Mouse (Mus musculus) erythroblast, adult 5-6 weeks (primary cell): ENCODE measurements around the gene Bbx. TPM values are rescaled to one million over a fixed set of nuclear protein-coding genes. Genes with fewer than 3 reads are reported as not detected.
A peak's percentile ranks its signal among the peaks of the same experiment; 100 is the strongest.

ENCODE experiments used
- ATAC-seq: replicated peaks from 2 replicates; pipeline ENCODE4 v1.8.0; 2016; ENCODE audit warnings: moderate number of reproducible peaks, mild to moderate bottlenecking, moderate TSS enrichment, inconsistent platforms; ENCODE audit not compliant: poor library complexity, low FRiP score, severe bottlenecking
- total RNA-seq, 2 experiments: library from RNA; stranded (forward) in 1 of 2; stranded (reverse) in 1 of 2; fragments of 150-400 nt in 1 of 2; fragments of 200-764, 138-1000 nt in 1 of 2; gene quantifications; 2 replicates each; pipeline versions ENCODE4 v1.2.3 to v1.2.4; 2015 to 2017; ENCODE audit warnings: low replicate concordance in 2 of 2

Gene Bbx
- total RNA-seq (2015; ENCODE audit: low replicate concordance) (4.6 and 5.2 TPM in 2 replicates), total RNA-seq (2017; ENCODE audit: low replicate concordance) (5.3 and 6.1 TPM in 2 replicates)

DNA sequence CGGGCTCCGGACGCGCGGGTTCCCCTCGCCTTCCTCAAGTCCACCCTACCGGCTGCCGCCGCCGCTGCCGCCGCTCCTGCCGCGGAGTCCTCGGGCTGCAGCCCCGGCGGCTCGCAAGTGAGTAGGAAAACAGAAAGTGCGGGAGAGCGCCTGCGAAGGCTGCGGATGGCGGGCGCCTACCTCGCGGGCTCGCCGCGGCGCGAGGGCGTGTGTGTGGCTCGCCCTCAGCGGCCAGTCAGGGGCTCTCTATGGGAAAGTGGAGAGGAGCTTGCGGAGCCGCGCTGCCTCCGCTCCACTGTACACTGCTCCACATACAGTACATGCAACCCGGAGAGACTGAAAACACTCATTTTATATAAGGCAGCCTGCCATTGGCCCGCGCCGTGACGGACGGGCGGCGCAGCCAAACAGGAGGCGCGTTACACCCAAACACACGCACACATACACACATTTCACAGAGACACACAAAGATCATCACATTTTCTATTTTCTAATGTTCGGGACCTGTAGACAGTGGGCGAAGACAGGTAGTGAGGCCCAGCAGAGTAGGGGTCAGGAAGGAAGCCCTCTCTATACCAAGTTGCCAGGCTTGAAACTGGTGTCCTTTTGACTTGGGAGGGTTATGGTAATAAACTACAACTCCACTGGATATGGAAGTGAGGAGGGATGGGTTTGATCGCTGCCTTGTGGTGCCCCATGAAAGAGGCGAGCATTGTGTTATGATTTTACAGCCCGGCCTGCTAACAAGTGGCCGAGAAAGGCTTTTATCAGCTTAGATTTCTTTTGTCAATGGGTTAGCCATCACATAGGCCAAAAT is at the start of gene Bbx:
Gene Bbx (minus strand): TSS at position 329 of the 817 bp plus-strand sequence.
- ATAC-seq = peak; percentile 96

DNA sequence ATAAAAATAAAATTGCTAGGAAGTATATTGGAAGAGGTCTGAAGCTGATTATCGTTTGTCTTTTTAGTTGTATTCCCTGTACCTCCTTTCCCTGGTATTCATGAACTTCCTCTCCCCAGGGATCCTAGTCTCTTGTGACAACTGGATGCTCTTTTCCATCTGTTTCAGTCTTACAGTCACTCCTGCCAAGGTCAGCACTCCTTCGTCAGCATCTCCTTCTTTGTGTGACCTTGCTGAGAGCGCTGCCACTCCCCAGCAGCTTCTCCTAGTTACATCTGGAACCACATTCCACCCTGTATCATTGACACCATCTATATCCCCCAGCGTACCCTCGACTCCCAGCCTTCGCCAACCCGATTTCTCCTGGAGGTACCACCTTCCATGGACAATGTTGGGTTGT is 49.7 kb upstream of the Bbx start:
- ATAC-seq = no peak

DNA sequence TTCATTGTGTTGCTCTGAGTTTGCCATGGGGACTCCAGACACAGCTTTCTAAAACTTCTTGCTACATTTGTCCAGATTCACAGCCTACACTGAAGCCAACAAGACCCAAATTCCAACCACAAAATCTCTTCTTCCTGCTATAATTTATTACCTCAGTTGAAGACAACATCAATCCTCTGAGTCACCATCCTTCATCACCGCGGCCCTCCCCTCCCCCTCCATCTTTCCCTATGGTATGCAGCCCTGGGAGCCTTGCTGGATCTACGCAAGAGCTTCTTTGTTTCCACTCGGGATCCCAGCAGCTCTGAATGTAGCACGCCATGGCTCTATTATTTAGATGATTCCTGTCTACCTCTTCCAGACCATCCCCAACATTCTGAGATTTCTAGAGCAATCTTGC is 49.2 kb upstream of the Bbx start:
- ATAC-seq = no peak

DNA sequence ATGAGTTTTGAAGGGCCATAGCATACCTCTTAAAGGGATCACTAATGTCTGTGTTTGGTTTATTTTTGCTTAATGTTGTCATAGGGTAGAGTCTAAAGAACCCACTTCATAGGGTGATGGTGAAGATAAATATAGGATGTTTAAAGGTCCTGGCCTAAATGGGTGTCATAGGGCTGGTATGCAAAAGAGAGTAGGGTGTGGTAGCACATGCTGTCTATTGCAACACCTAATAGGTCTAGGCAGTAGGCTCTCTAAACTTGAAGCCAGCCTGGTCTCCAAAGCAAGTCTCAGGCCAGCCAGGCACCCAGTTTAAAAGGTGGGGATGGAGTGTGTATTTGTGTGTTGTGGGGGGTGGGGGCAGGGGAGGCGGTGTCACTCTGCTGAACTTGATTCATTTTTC is 46.5 kb upstream of the Bbx start:
- no peak for ATAC-seq

DNA sequence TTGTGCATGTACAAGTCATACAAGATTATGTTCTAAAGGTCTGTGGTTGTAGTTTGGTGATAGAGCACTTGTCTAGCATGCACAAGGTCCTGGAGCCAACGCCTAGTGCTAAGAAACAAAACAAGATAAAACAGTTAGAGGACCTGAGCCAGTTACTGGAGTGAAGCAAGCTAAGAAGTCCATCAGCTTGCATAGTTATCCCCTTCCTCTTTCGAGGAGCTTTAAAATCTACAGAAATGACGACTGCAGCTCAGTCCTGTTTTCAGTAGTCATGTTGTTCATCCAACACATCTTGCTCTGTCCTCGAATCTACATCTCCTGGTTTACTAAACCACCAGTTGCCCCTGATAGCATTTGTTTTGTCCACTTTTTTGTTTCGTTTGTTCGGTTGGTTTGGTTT is 45.4 kb upstream of the Bbx start:
- no peak for ATAC-seq

DNA sequence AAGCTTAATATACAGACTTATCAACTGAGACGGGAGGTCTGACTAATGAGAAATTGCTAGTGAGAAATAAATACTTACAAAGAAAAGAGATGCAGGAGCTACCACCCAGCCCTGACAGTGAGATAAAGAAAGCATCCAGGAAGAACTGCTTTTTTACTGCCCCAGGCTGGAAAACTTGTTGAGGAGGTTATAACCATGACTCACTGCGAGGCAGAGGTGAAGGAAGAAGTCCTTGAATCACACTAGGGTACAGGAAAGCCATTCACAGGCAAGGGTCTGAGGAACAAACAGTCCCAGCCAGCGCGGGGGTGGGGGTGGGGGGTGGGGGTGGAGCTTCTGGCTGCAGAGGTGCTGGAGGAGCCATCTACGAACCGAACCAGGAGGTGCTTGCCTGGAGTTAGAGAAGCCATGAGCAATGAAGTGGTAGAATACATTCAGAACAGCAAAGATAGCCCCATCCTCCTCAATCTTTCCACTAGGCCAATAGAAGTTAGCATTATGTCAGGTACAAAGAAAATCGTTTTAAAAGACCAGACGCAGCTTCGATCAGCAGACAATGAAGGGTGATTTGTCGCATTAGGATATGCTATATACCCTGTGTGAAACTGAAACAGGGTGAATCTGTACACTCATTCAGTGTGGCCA is 30.2 kb upstream of the Bbx start:
- no peak for ATAC-seq

DNA sequence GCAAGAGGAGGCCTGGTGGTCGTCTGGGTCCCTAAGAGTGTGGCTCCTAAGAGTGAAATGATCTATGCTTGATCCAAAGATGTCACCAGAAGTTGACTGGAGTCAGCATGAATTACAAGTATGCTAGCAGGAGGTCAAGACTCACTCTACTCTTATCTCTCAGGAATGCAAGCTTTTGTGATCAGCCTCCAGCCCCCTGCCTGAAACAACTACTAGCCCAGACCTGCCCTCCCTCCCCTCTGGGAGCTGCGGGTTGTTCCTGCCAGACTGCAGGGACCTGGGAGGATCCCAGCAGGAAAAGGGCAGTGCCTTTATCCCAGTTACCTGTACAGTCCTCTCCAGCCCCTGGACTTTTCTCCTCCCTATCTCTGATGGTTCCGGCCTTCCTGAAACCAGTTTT is 27.0 kb upstream of the Bbx start:
- no peak for ATAC-seq

DNA sequence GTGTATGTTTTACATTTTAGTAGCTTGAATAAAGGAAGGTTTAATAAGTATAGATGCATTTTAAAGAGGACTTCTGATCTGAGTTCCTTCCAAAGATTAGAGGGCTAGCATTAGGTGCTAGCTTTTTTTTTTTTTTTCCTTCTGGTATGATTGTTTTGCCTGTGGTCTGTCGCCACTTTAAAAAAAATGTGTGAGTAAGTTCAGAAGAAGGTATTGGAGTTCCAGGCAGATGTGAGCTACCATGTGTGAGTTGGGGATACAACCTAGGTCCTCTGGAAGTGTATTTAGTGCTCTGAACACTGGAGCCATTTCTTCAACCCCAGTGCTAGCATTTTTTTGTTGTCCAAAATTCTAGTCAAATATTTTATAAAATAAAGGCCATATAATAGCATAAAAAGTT is 23.9 kb upstream of the Bbx start:
- ATAC-seq = no peak

DNA sequence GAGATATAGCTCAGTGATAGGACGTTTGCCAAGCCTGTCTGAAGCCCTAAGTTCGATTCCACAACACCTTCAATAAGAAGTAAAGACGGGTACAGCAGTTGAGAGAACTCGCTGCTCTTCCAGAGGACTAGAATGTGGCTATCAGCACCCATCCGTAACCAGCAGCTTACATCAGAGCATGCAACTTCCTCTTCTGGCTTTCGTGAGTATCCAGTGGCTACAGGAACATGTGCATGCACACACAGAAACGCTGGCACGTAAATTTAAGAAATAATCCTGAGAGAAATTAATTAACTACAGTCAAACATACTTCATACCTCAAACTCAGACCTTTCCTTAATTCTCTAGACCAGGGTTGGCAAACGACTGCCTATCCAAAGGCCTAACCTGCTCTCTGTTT is 16.9 kb upstream of the Bbx start:
- no peak for ATAC-seq

DNA sequence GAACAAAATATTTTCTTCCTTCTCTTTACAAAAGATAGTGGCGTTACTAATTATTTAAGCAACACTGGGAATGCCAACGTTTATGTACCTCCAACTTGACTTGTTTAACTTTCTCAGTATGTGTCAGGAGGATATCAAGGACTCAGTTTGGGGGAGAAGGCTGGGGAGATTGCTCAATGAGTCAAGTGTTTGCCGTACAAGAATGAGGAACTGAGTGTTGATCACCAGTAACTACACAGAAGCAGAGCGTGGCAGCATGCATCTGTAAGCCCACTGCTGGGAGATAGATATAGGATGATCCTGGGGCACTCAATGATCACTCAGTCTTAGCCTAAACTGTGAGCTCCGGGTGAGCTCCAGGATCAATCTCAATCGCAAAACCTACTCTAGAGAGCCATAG is 12.8 kb upstream of the Bbx start:
- no peak for ATAC-seq

DNA sequence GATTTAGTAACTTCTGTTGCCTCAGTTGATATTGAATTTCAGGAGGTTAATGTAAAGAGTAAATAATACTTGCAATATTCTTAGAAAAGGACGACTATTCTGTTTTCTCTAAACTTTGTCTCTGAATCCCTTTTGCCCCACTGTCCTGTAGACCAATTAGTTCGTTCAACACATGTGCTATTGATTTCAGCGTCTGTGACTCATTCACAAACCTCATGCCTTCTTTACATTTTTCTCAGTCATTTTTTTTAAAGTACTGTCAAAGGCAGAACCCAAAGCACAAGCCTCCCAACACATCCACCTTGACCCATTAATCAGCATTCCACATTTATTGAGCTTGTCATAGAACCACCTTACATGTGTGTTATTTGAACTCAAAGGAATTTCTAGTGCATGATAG is 6.6 kb upstream of the Bbx start:
- no peak for ATAC-seq

DNA sequence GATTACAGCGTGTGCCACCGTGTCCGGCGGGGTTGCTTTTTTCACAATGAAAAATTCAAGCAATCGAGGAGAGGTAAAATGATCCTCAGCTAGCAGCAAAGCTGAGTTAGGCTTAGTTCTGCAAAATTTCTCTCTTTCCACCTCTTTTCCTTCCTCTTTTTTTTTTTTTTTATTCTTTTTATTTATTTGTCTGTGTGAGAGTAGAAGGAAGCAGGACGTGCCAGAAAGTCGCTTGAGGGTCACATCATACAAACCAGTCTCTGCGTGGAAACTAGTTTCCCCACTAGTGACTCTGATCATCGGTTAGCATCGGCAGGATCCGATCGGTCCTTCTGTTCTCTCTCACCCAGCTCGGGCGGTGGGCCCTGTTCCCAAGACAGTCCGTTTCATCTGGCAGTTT is 5.6 kb upstream of the Bbx start:
- no peak for ATAC-seq

DNA sequence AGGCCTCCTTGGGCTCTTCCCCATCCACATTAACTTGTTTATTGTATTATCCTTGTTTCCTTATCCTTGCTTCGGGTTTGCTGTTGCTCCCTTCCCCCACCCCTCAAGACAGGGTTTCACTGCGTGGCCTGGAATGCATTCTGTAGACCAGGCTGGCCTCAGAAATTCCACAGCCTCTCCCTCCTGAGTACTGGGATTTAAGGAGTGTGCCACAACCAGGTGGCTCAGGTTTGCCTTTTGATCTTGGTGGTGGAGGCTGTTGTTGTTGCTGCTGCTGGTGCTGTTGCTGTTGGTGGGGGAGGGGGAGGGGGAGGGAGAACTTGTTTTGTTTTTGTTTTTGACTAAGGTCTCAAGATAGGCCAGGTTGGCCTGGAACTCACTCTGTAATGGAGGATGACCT is 5.1 kb upstream of the Bbx start:
- no peak for ATAC-seq

DNA sequence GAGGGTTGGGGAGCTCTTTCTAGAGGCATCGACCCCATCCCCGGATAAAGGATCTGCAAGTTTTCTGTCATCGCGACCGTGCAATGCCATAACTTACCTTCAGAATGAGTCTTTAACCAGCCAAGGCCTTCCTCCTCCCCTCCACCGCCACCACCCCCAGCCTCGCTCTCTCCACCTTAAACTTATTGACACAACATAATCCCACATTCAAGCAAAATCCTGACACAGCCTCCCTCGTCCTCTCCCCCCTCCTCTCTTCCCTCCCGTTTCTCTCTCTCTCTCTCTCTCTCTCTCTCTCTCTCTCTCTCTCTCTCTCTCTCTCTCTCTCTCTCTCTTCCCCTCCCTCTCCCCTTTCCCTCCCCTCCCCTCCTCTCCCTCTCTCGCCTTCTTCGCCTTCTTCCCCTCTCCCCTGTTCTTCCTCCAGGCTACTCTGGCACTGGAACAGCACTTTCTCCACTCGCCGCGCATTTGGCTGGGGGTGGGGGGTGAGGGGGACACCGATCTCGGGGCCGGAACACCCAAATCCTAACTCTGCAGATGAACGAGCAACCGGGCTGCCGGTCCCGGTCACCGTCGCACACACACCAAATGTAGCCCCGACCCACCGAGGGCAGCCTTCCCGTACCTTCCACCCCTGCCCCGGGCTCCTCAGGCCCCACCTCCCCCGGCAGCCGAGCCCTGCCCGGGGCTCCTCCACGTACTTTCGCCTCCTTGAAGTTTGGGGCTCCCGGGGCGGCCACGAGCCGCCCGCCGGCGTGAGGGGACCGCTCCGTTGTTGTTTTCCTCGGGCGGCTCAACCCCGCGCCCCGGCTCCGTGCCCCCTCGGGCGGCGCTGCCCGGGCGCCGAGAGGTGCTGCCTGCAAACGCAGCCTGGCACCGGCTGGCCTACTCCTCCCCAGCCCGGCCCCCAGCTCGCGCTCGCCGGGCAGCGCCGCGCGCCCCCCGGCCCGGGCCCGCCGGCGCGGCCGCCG is 894 bp downstream of the Bbx start:
- no peak for ATAC-seq

DNA sequence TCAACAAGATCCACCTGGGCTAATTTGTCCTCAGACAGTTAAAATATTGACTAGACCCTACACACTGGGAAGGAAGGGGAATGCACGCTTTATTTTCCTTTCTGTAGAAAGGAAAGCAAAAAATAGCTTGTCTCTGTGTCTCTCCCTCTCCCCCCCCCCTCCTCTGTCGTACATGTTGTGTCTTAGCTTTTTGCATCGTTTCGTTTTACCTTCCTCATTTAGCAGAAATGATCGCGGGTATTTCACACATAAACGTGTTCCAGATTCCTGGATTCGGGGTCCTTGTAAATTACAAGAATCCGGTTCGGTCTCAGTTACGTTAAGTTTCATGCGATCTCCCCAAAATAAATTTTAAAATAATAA is 1.7 kb downstream of the Bbx start:
- no peak for ATAC-seq

DNA sequence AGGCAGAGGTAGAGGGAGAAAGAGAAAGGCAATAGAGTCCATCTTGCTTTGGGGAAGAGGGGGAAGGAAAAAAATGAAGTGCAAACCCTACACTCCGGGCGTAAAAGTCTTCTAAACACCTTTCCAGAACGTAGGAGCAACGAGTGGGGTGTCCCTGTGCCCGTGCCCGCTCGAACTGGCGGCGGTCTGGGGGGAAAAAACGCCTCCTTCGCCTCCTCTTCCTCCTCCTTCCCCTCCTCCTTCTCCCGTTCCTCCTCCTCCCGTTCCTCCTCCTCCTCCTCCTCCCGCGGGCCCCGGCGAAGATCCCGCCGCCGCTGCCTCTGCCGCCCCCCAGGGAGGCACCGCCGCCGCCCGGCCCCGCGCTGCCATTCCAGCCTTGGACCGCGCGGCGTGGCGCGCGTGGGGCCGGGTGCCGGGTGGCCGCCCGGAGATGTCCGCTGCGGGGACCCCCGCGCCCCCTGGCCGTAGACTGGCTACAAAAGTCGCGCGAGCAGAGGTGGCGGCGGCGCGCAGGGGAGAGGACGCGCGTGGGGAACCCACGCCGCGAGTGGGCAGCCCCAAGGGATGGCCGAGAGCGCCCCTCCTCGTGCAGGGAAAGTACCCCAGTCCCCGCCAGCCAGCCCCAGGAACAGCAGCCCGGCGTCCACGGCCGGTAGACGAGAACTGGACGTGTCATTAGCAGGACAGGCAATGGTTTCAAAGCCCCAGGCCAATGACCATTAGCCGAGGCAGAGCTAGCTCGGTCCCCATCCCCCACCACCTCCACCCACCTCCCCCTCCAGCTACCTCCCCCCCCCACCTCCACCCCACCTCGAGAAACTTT is 2.3 kb downstream of the Bbx start:
- no peak for ATAC-seq

DNA sequence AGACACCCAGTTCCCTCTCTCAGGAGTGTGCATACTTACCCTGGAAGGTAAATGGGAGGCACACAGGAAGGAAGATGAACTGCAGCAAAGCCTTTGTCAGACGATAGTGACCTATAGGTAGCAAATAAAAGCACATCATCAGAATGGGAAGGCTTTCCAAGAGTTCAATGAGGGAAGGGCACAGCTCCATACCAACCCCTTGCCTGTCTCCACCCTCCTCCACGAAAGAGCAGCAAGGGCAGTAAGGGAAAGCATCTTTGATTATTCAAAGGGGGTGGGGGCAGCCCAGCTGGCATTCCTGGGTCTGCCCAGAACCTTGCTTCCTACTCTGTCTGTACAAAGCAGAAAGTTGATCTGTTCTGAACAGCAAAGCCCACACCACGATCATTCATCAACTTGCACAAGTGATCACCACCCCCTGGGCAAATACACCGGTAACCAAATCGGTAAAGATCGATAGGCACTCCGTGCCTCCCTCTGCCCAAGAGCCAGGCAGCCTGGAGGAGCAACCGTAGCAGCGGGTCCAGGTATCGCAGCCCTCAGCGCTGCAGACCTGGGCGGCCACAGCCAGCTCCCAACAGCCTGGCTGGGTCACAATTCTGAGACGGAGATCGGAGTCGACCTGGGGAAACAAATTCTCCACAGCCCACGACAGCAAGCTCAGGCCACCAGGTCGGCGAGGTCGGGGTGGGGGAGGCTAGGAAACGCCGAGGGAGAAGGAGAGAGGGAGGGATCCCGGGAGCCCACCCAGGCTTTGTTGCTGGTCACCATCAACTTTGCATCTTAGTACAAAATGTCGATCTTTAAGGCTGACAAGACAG is 3.1 kb downstream of the Bbx start:
- no peak for ATAC-seq

DNA sequence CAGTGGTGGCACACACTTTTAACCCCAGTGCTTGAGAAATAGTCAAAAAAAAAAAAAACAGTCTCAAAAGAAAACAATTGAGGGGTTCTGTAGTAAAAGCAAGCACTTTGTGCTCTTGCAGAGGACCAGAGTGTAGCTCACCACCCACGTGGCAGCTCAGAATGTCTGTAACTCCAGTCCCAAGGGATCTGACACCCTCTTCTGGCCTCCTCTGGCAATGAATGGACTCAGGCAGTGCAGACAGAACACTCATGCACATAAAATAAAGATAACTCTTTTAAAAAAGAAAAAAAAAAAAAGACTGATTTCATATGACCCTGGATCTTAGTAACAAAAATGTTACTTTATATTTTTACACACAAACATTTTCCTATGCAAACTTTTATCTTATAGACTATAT is 12.1 kb downstream of the Bbx start:
- no peak for ATAC-seq

DNA sequence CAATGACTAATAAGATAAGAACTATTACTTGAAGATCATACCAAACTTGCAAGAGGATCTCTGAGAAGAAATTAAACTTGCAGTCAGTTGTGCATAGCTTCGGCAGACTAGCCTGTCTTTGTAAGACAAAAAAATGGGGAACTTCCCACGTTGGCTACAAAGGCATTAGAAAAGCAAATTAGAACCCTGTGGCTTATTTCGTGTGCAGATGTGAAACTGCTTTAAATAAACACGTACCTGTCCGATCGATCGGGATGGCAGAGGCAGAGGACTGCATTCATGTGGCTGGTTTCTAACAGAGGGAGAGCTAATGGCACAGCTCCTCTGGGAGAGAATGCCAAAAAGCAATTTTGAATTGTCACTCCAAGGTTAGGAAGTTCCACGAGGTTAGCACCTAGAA is 16.8 kb downstream of the Bbx start:
- no peak for ATAC-seq
